Mouse (Mus musculus) thymus, postnatal 0 days (tissue): ENCODE data around the gene Ddx1. TPM values are rescaled to one million over a fixed set of nuclear protein-coding genes. Genes with fewer than 3 reads are reported as not detected.

Experiments used
- polyA plus RNA-seq: library from polyadenylated mRNA; unstranded; fragments of >200 nt; fragmentation: Nextera tagmentation; extraction: Ambion mirVana; gene quantifications from 2 replicates; pipeline ENCODE4 v1.2.1, GENCODE M21; 2015

Ddx1 gene
- polyA plus RNA-seq, 1 experiment from 2014 or later: 83.9 TPM

Other genes with a start within 250 kb of the Ddx1 start
- 5.1 and 5.6 TPM in 2 replicates for gene Nbas, start 19.9 kb upstream of the Ddx1 start, polyA plus RNA-seq